Comparison of ENCODE assay signal across 14 mouse cellular contexts in genomic region chr5:37225708-37226107, GRCm38 (mm10). TPM values are rescaled to one million over a fixed set of nuclear protein-coding genes. Genes with fewer than 3 reads are reported as not detected.
"Had no signal": no experiment of that assay in that cellular context is flagged by ENCODE, and none has a peak within 500 bp of the region (broad histone marks: within the 10 kb centered on the region; RNA-seq: fewer than 3 reads in every experiment).

No protein-coding gene starts in this region.

- H3K9ac ChIP-seq: liver, embryonic 15.5 days; neural tube, embryonic 12.5 days had no signal

- H3K4me1 ChIP-seq: liver, embryonic 15.5 days had no signal

- ATAC-seq: lung, postnatal 0 days had no signal

- H3K27ac ChIP-seq: left cerebral cortex, adult 2 months; limb, embryonic 10.5 days; liver, embryonic 15.5 days; neural tube, embryonic 12.5 days had no signal

- DNase-seq: kidney, postnatal 25 days; lung, adult 2 months; lung, postnatal 36 days; midbrain, embryonic 14.5 days; spleen, adult 18-20 months; thymus, adult 18-20 months; thymus, postnatal 14 days had no signal

- H3K4me2 ChIP-seq: liver, embryonic 11.5 days; liver, embryonic 15.5 days; neural tube, embryonic 12.5 days had no signal

- H3K9me3 ChIP-seq: limb, embryonic 10.5 days; liver, embryonic 15.5 days; neural tube, embryonic 12.5 days had no signal

- H3K36me3 ChIP-seq: limb, embryonic 10.5 days; liver, embryonic 15.5 days; neural tube, embryonic 12.5 days had no signal

- H3K4me3 ChIP-seq: left cerebral cortex, adult 2 months; limb, embryonic 10.5 days; liver, embryonic 15.5 days; neural tube, embryonic 12.5 days had no signal

- H3K27me3 ChIP-seq: neural tube, embryonic 12.5 days had no signal

RNA-seq across cellular contexts. Expression of gene Crmp1, which starts 16.0 kb away (rescaled TPM):
- total RNA-seq: megakaryocyte progenitor cell, adult 5-6 weeks had no signal
